Mouse (Mus musculus) right cerebral cortex, postnatal 10 days (tissue): ENCODE results near the gene Zfp715.

Experiments used
- DNase-seq, 2 experiments: peaks; one replicate each; pipeline ENCODE4 v3.0.0; 2021; ENCODE audit warnings: low spot score in 2 of 2

Gene Zfp715

DNA sequence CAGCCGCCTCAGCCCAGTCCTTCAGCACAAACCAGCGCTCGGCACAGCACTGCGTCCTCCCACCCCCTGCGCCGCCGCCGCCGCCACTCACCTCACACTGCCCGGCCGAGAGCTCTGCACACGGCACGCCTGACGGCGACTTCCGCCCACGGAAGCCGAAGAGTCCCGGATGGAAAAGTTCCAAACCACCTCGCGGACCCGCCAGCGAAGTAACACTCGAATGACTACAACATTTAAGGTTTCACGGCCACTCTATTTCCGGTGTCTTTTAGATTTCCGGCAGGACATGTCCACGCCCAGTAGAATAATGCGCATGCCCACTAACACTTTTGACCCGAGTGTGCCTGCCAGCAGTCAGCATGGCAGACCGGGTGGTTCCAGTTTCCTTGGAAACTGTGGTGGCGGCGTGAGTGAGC is at the start of gene Zfp715:
Gene Zfp715, minus strand, starts transcription at position 282 of the 416 bp plus-strand sequence.
- DNase-seq, result peak; percentile 94 to 97

DNA sequence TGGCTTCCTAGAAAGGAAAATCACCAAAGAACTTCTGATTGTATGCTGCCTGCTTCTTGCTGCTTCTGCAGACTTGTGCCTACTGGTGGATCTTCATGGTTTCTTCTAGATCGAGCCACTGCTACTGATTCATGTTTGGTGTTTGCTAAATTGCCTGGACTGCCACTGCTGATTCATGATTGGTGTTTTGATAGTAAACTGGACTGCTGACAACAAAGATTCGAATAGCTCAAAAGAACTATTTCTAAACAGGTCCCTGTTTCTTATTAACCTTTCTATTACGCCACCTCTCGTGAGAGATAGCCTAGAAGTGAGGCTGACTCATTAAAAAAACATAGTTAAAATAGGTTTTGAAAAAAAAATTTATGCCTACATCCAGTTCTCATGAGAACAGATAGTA is 48.9 kb upstream of the Zfp715 start:
- no peak for DNase-seq

DNA sequence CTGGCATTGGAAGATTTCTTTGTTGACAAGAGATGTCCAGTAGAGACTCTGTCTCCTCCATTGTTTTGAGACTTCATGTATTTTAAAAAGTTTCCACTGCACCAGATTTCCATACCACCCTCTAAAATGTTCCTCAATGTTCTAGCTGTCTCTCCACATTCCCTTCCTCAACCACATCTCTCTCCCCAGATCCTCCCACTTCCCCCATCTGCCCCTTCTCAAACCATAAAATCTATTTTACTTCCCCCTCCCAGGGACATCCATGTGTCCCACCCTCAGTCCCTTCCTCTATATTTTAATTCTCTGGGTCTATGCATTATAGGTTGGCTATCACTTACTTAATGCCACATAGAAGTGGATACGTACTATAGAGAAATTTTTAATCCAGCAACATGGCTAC is 48.3 kb upstream of the Zfp715 start:
- no peak for DNase-seq

DNA sequence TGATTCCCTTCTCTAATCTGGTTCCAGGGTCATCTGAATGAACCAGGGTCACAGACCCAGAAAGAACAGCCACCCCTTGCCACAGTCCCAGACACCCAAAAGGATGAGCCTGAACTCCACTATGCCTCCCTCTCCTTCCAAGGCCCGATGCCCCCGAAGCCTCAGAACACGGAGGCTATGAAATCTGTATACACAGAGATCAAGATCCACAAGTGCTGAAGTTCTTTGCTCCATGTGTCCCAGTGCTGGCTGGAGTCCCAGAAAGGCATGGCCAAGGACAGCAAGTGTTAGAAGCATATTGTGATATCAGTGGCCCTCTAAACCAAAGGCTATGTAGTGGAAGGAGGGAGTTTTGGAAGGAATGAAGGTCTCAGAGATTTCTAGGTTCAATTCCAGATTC is 45.5 kb upstream of the Zfp715 start:
- DNase-seq, result no peak

DNA sequence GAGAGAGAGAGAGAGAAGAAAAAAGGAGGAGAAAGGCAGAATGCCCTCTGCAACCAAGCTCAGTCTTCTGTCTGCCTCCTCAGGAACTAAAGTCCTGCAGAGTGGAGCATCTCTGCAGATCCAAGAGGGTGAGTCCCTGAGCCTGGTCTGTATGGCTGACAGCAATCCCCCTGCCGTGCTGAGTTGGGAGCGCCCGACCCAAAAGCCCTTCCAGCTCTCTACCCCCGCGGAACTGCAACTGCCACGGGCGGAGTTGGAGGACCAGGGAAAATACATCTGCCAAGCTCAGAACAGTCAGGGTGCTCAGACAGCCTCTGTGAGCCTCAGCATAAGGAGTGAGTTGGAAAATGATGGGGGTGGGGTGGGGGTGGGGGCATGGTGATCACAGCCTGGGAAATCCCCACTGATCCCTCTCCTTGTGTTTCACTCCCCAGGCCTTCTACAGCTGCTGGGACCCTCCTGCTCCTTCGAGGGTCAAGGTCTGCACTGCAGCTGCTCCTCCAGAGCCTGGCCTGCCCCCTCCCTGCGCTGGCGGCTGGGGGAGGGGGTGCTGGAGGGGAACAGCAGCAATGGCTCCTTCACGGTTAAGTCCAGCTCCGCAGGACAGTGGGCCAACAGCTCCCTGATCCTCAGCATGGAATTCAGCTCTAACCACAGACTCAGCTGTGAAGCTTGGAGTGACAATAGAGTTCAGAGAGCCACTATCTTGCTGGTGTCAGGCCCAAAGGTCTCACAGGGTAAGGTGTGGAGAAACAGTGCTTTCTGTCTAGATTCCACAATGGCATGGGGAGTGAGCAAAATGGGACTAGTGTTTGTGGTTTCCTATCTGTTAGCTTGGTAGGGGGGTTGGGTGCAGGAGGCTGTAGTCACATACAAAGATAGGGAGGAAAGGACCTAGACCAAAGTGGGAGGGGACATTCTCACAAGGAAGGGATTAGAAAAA is 42.1 kb upstream of the Zfp715 start:
- peak; percentile 23 to 27 for DNase-seq

DNA sequence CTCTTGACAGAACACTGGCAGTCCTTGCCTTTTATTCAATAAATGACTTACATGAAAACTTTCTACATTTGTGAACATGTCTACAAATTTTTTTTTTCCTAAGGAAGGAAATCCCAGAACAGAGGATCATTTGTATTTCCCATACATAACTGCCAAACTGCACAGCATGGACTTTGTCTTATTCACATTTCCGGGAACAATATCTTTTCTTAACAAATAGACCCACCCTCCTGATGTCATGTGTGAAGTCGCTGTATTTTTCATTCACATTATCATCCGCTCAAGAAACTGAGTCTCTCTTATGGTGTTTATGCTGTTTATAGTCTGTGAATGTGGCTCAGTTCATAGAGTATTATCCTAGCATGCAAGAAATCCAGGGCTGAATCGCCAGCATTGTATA is 40.7 kb upstream of the Zfp715 start:
- DNase-seq, result no peak

DNA sequence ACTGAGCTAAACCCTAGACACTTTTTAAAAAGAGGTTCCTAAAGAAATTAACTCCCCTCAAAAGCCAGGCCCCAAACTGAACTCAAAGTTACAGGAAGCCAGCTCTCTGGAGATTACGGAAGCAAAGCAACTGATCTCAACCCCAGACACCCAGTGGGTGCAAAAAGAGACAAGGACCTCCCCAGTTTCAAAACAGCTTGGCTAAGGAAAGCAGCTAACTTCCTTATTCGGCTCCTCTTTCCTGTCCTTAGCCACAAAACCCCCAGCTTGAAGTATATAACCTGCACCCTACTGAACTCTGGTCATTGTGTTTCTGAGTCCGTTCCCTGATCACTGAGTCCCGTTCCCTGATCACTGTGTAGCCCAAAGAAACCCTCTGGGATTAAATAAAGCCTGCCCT is 40.0 kb upstream of the Zfp715 start:
- DNase-seq, result peak in 1 of 2 experiments; percentile 35

DNA sequence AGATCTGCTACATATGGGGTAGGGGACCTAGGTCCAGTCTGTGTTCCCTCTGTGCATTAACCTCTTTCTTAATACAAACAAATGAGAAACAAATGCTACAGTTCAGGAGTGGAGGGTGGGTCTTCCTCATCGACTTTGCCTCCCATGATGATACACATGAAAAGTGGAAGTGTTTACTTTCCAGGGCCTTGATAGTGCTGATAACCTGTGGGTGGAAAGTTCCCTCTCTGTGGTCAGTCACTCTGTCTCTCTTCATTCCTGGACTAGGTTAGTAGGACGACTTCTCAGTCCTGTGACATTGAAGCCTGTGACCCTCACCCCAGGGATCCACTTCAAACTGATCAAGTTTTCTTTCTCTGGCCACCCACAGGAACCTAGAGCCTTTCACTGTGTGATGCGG is 38.1 kb upstream of the Zfp715 start, which contains the start of gene Siglecf:
Gene Siglecf, plus strand, starts transcription at position 188 of the 400 bp plus-strand sequence.
- no peak for DNase-seq

DNA sequence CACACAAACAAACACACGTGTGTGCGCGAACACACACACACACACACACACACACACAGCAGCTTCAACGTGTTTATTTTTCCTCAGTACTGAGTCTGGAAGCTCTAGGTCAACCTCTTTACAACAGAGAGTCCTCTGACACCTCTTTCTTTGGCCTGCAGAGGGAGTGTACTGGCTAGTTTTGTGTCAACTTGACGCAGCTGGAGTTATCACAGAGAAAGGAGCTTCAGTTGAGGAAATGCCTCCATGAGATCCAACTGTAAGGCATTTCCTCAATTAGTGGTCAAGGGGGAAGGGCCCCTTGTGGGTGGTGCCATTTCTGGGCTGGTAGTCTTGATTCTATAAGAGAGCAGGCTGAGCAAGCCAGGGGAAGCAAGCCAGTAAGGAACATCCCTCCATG is 36.5 kb upstream of the Zfp715 start:
- peak in 1 of 2 experiments; percentile 24 for DNase-seq

DNA sequence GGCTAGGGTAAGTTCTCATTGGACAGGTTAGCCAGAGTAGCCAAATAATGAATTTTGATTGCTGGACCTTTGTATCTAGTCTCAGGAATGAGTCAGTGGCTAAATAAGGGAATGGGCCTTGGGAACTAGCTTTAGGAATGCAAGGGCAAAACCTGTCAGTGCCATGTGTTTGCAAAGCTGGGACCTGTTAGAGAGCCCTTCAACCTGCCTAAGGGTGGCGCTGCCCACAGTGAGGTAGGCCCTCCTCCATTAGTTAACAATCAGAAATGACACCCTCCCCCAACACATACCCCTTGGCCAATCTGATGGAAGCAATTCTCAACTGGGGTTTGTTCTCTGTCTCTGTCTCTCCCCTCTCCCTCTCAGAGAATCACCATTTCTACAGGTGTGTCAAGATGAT is 33.5 kb upstream of the Zfp715 start:
- DNase-seq, result no peak

DNA sequence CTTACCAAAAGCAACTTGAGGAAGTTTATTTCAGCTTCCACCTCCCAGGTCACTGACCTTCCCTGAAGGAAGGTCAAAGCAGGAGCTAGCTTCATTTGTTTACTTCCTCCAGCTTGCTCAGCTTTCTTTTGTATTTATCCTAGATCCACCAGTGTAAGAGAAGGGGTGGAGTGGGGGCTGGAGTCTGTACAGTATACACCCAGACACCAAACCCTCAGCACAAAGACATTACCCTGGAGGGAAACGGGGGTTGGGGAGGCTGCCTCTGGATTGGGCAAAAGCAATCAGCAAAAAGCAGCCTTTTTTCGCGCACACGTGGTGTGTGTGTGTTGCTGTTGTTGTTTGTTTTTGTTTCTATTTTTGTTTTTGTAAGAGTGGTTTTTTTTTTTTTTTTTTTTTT is 33.1 kb upstream of the Zfp715 start:
- DNase-seq, result no peak

DNA sequence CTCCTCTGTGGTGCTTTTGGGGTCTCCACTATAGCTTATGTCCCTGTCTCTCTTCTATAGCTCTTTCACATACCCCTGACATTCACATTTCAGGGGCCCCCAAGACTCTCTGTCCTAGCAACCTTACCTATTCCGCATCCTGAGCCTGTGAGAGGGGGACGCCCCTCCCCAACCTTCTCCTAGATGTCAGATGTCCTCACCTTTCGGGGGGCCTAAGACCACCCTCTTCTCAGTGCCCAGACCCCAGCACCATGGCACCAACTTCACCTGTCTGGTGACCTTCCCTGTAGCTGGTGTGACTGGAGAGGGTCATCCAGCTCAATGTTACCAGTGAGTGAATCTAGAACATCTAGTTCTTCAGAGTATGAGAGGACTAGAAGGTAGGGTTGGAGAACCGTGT is 31.4 kb upstream of the Zfp715 start:
- no peak for DNase-seq

DNA sequence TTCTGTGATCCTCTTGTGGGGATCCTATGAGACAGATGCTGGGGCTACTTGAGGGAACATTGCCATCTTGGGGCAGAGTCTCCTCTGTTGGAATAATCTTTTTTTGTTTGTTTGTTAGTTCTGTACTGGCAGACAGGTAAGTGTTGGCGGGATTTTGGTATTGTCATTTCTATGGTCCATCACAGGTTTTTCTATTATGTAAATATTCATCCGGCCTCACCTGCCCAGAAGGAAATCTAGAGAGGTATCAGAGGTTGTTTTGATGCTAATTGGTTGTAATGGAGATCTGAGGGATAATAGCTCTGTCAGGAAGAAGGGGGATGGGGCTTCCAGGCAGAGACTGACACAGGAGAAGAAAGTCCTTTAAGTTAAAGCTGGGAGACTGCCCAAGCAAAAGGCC is 30.9 kb upstream of the Zfp715 start:
- no peak for DNase-seq

DNA sequence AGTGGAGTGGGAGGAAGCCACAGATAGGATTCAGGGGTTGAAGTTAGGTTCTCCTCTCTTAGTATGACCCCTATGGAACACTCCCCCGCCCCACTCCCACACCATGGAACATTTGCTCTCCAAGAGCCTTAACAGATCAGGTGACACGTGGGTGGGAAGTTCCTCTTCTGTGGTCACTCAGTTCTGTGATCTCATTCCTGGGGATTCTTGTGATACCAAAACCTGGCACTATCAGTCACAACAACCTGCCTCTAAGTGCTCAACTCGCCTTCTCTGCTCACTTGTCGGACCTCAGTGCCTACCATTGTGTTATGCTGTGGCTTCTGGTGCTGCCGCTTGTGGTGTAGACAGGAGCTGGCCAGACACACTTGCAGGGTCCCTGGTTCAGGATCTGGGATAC is 30.1 kb upstream of the Zfp715 start:
- no peak for DNase-seq

DNA sequence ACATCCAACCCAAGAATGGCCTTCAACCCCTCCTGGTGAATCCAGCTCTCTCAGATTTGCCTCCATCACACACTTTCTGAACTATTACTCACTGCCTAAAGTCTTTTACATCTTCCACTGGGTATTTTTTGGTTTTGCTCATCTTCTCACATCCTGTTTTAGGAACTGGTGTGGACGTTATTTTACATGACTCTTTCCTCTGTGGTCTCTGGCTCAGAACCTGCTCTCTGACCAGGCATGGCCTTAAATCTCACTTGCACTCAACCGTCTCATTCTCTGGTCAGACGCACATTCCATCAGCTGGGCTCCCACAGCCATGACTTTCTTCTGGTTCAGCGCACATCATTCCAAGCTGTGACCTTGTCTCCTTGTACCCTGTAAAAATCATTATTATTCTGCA is 27.7 kb upstream of the Zfp715 start:
- no peak for DNase-seq

DNA sequence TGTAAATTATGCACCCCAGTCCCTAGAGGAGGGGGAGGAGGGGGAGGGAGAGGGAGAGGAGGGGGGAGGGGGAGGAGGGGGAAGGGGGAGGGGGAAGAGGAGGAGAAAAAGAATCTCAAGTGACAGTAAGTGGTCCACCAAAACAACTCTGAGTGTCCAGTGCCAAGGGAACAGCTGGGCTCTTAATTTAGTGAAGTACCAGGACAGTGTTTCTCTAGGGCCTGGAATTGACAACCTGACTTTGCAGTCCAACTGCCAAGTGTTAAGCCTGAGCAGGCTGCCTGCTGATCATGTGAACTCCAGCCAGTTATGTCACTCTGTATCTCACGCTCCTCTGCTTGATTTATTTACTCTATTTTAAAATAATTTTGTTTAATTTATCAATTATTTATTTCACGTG is 20.8 kb upstream of the Zfp715 start:
- no peak for DNase-seq

DNA sequence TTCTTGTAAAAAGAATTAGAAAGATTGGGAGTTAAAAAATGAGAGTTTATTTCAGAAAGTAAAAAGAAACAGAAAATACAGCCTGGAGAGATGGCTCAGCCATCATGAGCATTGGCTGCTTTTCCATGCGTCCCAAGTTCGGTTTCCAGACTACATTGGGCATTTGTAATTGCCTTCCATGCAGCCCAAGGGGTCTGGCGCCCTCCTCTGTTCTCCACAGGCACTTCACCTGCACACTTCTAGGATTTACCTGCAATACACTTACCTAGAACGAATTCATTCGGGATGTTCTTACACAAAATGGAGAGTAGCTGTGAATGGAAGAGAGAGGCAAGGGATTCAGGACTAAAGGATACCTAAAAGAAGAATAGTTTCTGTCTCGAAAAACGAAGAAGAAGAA is 20.1 kb upstream of the Zfp715 start:
- DNase-seq, result peak in 1 of 2 experiments; percentile 37

DNA sequence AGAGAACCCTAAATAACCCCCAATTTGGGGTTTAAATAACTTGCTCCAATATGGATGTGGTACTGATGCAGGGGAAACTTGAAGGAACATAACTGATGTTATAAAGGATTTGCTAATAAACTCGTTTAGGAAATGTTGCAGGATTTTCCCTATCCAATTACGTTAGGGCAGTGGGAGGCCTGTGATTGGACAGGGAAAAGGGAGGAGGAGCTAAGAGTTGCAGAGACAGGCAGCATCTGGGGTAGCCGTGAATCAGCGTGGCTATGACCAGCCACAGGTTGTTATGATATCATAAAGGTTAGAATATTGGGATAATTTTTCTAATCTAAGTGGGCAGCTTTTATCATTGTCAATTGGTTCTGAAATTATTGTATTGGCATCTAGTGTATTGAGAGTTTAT is 15.0 kb upstream of the Zfp715 start:
- DNase-seq, result no peak

DNA sequence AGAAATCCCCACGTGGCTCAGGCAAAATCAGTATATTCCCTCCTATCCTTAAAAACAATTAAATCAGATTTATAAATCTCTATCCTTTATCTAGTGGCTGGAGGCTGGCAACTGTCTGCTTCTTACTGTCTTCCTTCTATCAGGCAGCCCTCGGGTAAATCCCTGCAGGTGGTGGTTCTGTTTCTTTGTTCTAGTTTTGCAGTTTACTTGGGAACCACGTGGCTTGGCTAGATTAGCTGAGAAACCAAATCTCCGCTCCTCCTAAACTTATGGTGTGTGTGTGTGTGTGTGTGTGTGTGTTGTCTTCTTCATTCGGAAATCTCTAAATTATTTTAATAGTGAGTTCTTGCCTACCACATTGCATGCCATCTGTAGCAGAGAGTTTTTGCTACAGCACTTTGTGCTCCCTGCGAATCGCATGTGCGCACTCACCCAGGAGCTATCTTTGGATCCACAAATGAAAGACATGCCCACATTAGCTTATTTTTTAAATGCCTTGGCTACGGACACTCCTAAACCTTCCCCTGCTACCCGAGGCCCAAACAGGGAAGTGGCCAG is 13.2 kb upstream of the Zfp715 start:
- peak; percentile 40 to 64 for DNase-seq

DNA sequence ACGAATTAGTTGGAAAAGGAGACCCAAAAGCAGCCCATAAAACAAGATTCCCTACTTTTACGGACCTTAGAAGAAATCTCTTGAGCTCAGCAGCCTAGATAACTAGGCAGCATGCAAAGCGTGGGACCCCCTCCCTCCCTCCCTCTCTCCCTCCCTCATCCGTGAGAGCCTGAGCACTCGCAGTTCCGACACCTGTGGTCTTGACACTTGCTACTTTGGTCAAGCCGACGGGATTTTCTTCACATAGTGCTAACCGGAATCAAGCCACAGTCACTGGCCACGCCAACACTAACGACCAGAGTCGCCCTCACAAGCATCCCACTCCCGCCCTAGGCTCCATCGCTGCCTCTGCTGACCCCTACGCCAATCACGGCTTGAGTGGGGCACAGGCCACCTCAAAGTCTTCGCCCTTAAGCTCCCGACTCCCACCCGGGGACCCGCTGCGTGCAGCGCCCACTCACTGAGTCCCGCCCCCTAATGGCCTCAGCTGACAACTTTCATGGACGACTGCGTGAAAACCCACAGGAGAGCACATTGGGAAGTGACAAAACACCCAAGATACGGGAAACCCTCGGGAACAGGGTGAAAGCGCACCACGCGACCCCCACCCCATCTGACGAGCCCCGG is 595 bp downstream of the Zfp715 start:
- DNase-seq, result no peak

DNA sequence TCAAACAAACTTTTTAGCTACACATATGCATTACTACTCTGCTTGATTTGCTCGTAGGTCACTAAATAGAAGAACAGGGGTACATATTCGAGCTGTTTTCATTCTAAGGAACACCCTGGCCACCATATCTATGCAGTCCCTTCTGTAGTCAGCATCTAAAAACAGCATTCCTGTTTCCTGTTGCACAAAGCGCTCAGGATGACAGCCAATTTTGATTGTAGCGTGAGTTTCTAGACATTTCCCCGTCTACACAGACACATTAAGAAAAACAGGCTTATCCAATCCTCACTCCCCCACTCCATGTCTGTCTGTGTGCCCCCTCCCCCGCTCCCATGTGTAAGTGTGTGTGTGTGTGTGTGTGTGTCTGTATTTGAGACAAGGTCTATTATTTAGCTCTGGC is 1.5 kb downstream of the Zfp715 start:
- DNase-seq, result peak in 1 of 2 experiments; percentile 30

DNA sequence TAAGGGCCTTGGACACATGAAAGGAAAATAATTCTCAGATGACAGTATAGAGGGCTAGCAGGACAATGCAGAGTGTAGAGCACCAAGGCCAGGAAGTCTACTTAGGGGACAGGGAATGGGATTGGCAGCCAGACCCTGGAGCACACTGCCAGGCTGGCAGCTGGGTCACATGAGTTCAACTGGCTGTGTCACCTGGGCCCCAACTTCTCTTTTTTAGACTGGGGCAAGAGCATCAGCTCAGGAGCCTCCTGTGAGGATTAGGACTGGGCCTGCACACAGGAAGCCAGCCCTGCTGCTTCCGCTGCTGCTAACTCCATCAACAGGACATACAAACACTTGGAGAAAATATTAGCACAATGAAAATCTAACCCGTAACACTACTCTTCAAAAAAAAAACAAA is 4.0 kb downstream of the Zfp715 start:
- no peak for DNase-seq

DNA sequence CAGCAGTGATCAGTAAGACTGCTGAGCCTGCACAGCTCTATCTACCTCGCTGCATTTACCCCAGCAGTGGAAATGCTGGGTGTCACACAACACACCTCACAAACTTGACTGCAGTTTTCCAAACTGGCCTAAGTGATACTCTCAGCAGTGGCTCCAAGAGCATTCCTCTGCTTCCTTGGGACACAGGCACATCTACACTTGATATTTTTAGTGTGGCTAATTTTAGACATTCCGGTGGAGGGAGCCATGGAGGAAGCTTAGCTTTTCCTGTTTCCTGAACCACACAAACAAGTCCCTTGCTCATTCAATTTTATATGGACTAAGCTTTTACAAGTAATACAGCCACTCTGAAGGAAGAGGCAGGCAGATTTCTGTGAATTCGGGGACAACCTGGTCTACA is 7.9 kb downstream of the Zfp715 start:
- DNase-seq, result no peak
